Mouse (Mus musculus) adipocyte (in vitro differentiated cells): ENCODE results near the gene H2afv.
"Not testable (repeated sequence)": the region's sequence is repeated elsewhere in the genome, so short reads cannot be mapped to it uniquely, and the experiment has no call there.

Experiments
- DNase-seq: peaks from one replicate; pipeline ENCODE4 v3.0.0-alpha.2; 2016; ENCODE audit warnings: low spot score

H2afv gene

GRCm38 (mm10) chr11:6468541-6468940, 24.3 kb upstream of the H2afv start:
- DNase-seq: peak; percentile 82

- peak; percentile 86 for DNase-seq
Observed at GRCm38 (mm10) chr11:6465122-6465521, 20.9 kb upstream of the H2afv start.

GRCm38 (mm10) chr11:6463159-6463837, 19.1 kb upstream of the H2afv start:
- DNase-seq: no peak

DNA sequence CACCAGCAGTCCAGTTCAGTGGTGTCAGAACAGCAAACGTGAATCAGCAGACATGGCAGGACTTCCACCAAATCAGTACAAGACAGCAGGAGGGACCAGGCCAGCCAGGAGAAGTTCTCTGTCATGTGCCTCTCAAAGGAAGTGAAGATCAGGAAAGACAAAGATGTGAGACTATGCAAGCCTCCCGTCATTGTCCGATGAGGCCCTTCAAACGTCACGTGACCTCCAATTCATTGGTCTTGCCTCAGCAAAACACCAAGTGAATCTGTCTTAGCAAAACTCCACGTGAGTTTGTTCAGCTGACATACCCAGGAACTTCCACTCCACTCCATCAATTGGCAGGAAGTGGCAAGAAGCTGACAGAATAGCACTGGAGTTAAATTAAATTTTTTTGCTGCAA, 11.8 kb upstream of the H2afv start:
- no peak for DNase-seq

GRCm38 (mm10) chr11:6448155-6448554, 3.9 kb upstream of the H2afv start:
- DNase-seq: not testable (repeated sequence)

GRCm38 (mm10) chr11:6447493-6447892, 3.2 kb upstream of the H2afv start:
- DNase-seq: no peak

GRCm38 (mm10) chr11:6445951-6446350, 1.7 kb upstream of the H2afv start:
- DNase-seq: no peak

- DNase-seq: no peak
Observed at GRCm38 (mm10) chr11:6445441-6445840, 1.2 kb upstream of the H2afv start.

GRCm38 (mm10) chr11:6443727-6444076, 541 bp downstream of the H2afv start:
- DNase-seq: peak; percentile 19

DNA sequence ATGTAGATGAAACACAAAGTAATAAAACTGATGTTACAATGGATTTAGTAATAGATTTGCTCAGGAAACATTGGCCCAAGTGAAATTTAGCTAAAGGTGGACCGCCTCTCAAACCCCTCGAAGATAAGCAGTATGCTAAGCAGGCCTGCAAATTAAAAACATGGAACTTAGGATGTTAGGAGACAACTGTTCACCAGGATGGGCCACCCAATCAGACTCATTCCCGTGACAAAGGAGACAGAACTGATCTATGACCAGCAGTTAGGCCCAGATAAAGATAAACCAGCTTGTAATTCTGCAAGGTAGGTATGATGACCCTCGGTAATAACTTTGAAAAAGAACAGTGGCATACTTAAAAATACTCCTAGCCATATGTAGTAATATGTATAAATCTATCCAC, 1.1 kb downstream of the H2afv start:
- DNase-seq: no peak

DNA sequence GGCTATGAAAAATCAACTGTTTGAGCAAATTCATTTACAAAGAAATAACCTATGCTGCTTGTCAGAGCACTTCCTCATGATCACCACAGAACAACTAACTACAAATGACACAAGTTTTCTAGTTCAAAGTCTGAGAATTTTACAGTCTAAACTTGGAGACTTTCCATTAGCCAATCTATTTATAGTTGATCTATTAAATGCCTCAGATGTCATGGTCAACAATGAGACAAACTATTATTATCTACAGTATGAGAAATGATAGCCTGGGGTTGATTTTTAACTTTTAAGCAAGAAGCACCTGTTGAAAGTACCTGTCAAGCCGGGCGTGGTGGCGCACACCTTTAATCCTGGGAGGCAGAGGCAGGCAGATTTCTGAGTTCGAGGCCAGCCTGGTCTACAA, 1.7 kb downstream of the H2afv start:
- no peak for DNase-seq

DNA sequence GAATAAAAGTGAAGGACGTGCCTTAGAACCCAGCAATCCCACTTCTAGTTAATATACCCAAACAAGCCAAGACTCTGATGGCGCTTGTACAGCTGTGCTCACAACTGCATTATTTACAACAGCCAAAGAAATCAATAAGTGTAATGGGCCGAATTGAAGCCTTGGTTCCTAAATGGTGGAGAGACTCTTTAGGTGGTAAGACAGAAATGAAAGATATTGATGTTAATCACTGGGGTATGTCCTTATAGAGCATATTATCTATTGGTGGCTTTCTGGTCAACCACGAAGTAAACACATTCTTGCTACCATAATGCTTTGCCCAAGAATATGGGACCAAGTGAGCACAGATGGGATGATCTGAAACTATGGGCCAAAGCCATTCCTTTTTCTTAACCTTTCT, 4.1 kb downstream of the H2afv start:
- no peak for DNase-seq

GRCm38 (mm10) chr11:6437667-6438066, 6.6 kb downstream of the H2afv start:
- DNase-seq: no peak

DNA sequence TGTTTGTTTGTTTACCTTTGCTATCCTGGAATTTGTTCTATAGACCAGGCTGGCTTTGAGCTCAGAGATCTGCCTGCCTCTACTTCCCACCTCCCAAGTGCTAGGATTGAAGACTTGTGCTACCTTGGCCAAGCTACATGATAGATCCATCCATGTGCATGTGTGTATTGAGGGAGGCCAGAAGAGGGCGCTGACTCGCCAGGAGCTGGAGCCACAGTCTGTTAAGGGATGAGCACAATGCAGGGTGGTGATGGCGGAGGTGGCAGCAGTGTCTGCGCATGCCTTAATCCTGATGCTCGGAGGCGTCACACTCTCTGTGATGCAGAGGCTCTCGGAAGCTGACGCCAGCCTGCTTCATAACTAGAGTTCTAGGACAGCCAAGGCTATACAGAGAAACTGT, 7.8 kb downstream of the H2afv start:
- peak; percentile 35 for DNase-seq

GRCm38 (mm10) chr11:6430186-6430585, 14.1 kb downstream of the H2afv start:
- no peak for DNase-seq

DNA sequence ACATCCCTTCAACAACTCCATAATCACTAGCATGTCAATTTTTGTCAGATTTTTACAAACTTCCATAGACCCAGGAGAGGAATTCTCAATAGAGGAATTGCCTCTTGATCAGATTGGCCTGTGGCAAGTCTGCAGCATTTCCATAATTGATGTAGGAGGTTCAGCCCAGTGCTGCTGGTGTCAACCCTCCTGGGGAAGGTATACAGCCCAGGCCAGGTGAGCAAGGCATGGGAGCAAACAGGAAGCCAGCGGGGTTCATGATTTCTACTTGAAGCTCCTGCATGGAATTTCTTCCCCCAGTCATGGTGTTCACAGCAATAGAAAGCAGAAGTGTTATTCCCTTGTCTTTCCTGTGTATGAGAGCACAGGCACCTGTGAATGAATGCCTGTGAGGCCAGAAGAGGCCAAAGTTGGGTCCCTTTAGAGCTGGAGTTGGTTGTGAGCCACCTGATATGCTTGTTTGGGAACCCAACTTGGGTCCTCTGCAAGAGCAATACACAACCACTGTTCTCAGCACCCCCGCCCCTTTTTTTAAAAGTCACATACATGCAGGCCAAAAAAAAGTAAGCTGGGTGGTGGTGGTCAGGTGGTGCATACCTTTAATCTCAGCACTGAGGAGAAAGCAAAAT, 23.4 kb downstream of the H2afv start:
- DNase-seq: no peak

DNA sequence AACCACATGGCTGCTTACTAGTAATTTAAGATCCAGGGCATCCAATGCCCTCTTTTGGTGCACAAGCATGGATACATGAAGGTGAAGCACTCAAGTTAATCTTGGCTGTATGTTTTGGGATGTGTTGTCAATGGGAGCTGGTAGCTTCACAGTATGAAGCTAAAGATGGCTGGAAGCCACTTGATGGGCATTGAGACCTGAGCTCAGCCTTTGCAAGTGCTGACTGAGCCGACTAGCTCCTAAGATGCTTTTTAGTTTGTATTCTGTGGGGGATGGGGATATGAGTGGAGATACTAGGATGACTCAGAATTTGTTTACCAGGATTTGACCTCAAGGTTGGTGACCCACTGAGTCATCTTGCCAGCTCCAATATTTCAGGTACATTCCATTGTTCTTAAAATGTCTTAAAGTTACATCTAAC, 23.9 kb downstream of the H2afv start:
- DNase-seq: no peak

- DNase-seq: not testable (repeated sequence)
Observed at GRCm38 (mm10) chr11:6419156-6419555, 25.1 kb downstream of the H2afv start.

DNA sequence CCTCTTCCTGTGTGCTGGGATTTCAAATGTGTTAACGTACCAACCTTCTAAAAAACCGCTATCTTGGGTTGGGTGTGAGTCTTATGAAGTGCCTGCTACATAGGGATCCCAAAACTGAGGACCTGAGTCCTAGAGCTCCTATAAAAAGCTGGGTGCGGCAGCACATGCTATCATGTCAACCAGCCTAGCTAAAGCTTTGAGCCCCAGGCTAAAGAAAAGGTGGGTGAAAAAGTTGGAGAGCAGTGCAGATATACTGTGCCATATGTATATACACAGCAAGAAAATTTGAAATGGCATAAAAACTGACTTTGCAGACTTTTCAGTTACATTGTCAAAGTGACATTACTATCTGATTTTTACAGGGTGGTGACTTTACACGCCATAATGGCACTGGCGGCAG, 25.5 kb downstream of the H2afv start:
- DNase-seq: no peak

- no peak for DNase-seq
Observed at GRCm38 (mm10) chr11:6417490-6417889, 26.8 kb downstream of the H2afv start.

GRCm38 (mm10) chr11:6417069-6417468, 27.2 kb downstream of the H2afv start:
- DNase-seq: no peak

DNA sequence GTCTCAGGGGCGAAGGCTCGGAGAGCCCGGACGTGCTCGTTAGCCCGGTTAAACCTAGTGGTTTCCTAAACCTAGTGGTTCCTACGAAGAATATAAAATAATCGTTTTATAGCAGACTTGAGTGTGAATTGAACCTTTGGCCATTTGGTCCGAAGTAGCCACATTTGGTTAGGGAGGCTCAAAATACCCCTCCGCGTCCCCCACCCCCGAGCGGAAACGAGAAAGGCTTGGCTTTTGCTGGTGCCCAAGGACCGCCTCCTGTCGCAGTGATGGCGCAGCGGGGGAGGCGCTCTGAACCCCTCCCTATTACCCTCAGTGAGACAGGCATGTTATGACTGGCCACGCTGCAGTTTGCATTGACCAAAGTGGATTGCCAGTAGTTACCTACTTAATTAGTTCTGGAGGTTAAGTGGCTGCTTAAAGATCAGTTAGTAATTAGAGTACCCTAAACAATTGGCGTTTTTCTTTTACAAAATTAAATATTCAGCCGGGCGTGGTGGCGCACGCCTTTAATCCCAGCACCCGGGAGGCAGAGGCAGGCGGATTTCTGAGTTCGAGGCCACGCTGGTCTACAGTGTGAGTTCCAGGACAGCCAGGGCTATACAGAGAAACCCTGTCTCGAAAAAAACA, 27.7 kb downstream of the H2afv start:
- peak; percentile 76 for DNase-seq

- peak; percentile 94 for DNase-seq
Observed at GRCm38 (mm10) chr11:6415551-6416404, 28.5 kb downstream of the H2afv start.
